Mouse (Mus musculus) cerebellum, postnatal 4 days (tissue): ENCODE data around the gene Galnt10.
A peak's percentile ranks its signal among the peaks of the same experiment; 100 is the strongest.
"Not testable (repeated sequence)": the region's sequence is repeated elsewhere in the genome, so short reads cannot be mapped to it uniquely, and the experiment has no call there.

Source experiments
- DNase-seq, 2 experiments: peaks; one replicate each; pipeline ENCODE4 v3.0.0; 2022; ENCODE audit warnings: low spot score in 2 of 2, mixed read lengths in 1 of 2

The Galnt10 gene

GRCm38 (mm10) chr11:57786616-57787418 is 141.6 kb downstream of the Galnt10 start:
- peak in 1 of 2 experiments; percentile 58 for DNase-seq

GRCm38 (mm10) chr11:57787913-57788312 is 142.7 kb downstream of the Galnt10 start:
- no peak for DNase-seq

GRCm38 (mm10) chr11:57790866-57791535 is 145.8 kb downstream of the Galnt10 start:
- no peak for DNase-seq

- no peak for DNase-seq
These were observed 149.8 kb downstream of the Galnt10 start for GRCm38 (mm10) chr11:57795086-57795485.

- DNase-seq: no peak
These were observed 152.6 kb downstream of the Galnt10 start for GRCm38 (mm10) chr11:57797828-57798227.

GRCm38 (mm10) chr11:57799456-57799855 is 154.2 kb downstream of the Galnt10 start:
- DNase-seq: no peak

GRCm38 (mm10) chr11:57800266-57800951 is 155.2 kb downstream of the Galnt10 start:
- DNase-seq: no peak

- DNase-seq: peak; percentile 94 to 97
These were observed 155.9 kb downstream of the Galnt10 start, which contains the start of gene Sap30l for GRCm38 (mm10) chr11:57800971-57801765. Gene Sap30l (plus strand): TSS chr11:57801637.

GRCm38 (mm10) chr11:57801766-57802510 is 156.7 kb downstream of the Galnt10 start:
- DNase-seq: peak in 1 of 2 experiments; percentile 63

GRCm38 (mm10) chr11:57802511-57802870 is 157.2 kb downstream of the Galnt10 start:
- DNase-seq: no peak

- DNase-seq: no peak
These were observed 159.8 kb downstream of the Galnt10 start for GRCm38 (mm10) chr11:57805047-57805446.

GRCm38 (mm10) chr11:57809017-57809731 is 163.9 kb downstream of the Galnt10 start:
- no peak for DNase-seq

GRCm38 (mm10) chr11:57809732-57810098 is 164.5 kb downstream of the Galnt10 start:
- DNase-seq: no peak

- DNase-seq: no peak
These were observed 165.8 kb downstream of the Galnt10 start for GRCm38 (mm10) chr11:57811006-57811405.

GRCm38 (mm10) chr11:57812212-57812611 is 167.0 kb downstream of the Galnt10 start:
- DNase-seq: no peak

- no peak for DNase-seq
These were observed 168.4 kb downstream of the Galnt10 start for GRCm38 (mm10) chr11:57813641-57814040.

GRCm38 (mm10) chr11:57818189-57818588 is 172.9 kb downstream of the Galnt10 start:
- no peak for DNase-seq

- DNase-seq: peak; percentile 79 to 87
These were observed 174.8 kb downstream of the Galnt10 start for GRCm38 (mm10) chr11:57819999-57820581.

- not testable (repeated sequence) for DNase-seq
These were observed 177.9 kb downstream of the Galnt10 start for GRCm38 (mm10) chr11:57823159-57823558.

GRCm38 (mm10) chr11:57823714-57824113 is 178.5 kb downstream of the Galnt10 start:
- no peak for DNase-seq
